Mouse (Mus musculus) lung, embryonic 14.5 days (tissue): ENCODE results near the gene Slc4a2. TPM values are rescaled to one million over a fixed set of nuclear protein-coding genes. Genes with fewer than 3 reads are reported as not detected.

Source experiments
- ATAC-seq: fragments of 200-750 bp; cut with Nextera tagmentation; 2 replicates; pipeline ENCODE4 v1.8.0; 2017; ENCODE audit warnings: mild to moderate bottlenecking, moderate TSS enrichment, moderate library complexity; ENCODE audit not compliant: insufficient read depth
- DNase-seq: peaks from one replicate; pipeline ENCODE4 v3.0.0-alpha.2; 2015
- H3K27ac ChIP-seq: fragments of 300-500 bp; sonication (generic); 2 replicates; pipeline ENCODE4 v1.5.1; 2014; ENCODE audit warnings: low read depth, mild to moderate bottlenecking, moderate library complexity
- H3K27me3 ChIP-seq: fragments of 300-500 bp; sonication (generic); 2 replicates; pipeline ENCODE4 v1.6.1; 2014; ENCODE audit warnings: low read length, control low read depth; ENCODE audit not compliant: insufficient read depth
- H3K36me3 ChIP-seq: fragments of 300-500 bp; sonication (generic); 2 replicates; pipeline ENCODE4 v1.6.1; 2014; ENCODE audit warnings: control low read depth; ENCODE audit not compliant: insufficient read depth
- H3K4me1 ChIP-seq: fragments of 300-500 bp; sonication (generic); 2 replicates; pipeline ENCODE4 v1.6.1; 2014; ENCODE audit warnings: antibody characterized with exemption, control low read depth; ENCODE audit not compliant: insufficient read depth
- H3K4me2 ChIP-seq: fragments of 300-500 bp; sonication (generic); 2 replicates; pipeline ENCODE4 v1.6.1; 2014; ENCODE audit warnings: mild to moderate bottlenecking
- H3K4me3 ChIP-seq: fragments of 300-500 bp; sonication (generic); 2 replicates; pipeline ENCODE4 v1.5.1; 2014; ENCODE audit warnings: low read depth, low read length
- H3K9ac ChIP-seq: fragments of 300-500 bp; sonication (generic); 2 replicates; pipeline ENCODE4 v1.6.1; 2014
- H3K9me3 ChIP-seq: fragments of 300-500 bp; sonication (generic); 2 replicates; pipeline ENCODE4 v1.6.1; 2016; ENCODE audit warnings: low read depth, low read length, control low read depth
- CTCF ChIP-seq: IDR thresholded peaks from 2 replicates; pipeline ENCODE4 v1.5.1; 2016; ENCODE audit warnings: antibody characterized with exemption, low read depth
- WGBS: fragments of 180-500 bp; shearing (Covaris S2); extraction: QIAGEN DNeasy Blood & Tissue Kit; methylation state at CpG from one replicate; pipeline ENCODE4 v1.1.7; 2014; 5-methylcytosine and 5-hydroxymethylcytosine counted together
- polyA plus RNA-seq: library from polyadenylated mRNA; unstranded; fragments of >200 nt; fragmentation: Nextera tagmentation; extraction: Ambion mirVana; gene quantifications from 2 replicates; pipeline ENCODE4 v1.2.1, GENCODE M21; 2014

Gene Slc4a2
- polyA plus RNA-seq, 1 experiment from 2014 or later, result 35.5 TPM

DNA sequence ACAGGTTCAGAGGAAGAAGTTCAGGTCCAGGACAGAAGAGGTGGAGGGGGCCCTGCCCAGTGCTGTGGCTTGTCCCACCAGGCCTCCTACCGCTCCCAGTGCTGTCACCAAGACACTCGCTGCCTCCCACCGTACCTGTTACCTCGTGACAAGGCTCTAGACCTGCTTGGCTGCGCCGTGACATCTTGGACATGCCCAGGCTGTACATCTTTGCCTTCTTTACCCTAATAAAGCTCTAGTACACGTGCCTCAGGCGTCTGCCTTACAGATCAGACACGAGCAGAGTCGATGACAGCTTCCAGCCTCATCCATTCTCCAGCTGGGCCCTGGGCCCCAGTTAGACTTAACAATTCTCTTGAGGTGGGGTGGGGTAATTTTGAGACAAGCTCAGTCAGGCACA is 6.0 kb upstream of the Slc4a2 start:
- Histone ChIP-seq H3K36me3 (peaks cover 17% of the 10 kb centered on the region; the same call in 1 of the 2 replicates), H3K27me3 (0 out of 2 replicates have a peak, but pooled peaks cover 5% of the 10 kb centered on the region), H3K27ac (no peak overlapping the region), H3K4me3 (no peak overlapping the region), H3K9me3 (no peaks in the 10 kb centered on the region), H3K9ac (no peak overlapping the region), H3K4me1 (no peaks in the 10 kb centered on the region), H3K4me2 (no peak overlapping the region)
- 87% methylated on average over 10 of the region's 10 CpGs for WGBS
- DNase-seq (no peak), ATAC-seq (no peak)
- no peak for TF ChIP-seq CTCF

DNA sequence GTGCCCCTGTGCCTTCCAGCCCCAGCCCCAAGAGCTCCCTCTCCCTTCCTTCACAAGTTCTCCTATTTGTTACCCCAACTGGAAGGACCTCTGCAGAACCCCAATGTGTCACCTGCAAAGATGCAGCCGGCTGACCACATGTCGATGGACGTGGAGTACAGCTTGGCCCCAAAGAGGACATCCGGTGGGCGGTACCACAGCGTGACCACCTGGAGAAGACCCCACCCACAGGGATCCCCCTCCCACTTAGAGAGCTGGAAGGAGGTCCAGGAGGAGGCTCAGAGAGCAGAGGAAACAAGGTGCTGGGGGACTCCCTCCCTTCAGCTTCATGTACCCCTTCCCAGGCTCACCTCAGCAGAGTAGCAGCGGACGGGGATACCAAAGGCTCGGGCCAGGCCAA is 3.3 kb upstream of the Slc4a2 start:
- no peak overlapping the region for H3K4me3 ChIP-seq
- no peaks in the 10 kb centered on the region for H3K4me1 ChIP-seq
- ATAC-seq, result no peak
- H3K9me3 ChIP-seq, result no peaks in the 10 kb centered on the region
- peaks cover 17% of the 10 kb centered on the region; the same call in 1 of the 2 replicates for H3K36me3 ChIP-seq
- DNase-seq, result no peak
- TF ChIP-seq CTCF, result no peak
- H3K27me3 ChIP-seq, result no peaks in the 10 kb centered on the region
- H3K9ac ChIP-seq, result no peak overlapping the region
- H3K27ac ChIP-seq, result no peak overlapping the region
- H3K4me2 ChIP-seq, result no peak overlapping the region
- 83% methylated on average over 9 of the region's 9 CpGs for WGBS

DNA sequence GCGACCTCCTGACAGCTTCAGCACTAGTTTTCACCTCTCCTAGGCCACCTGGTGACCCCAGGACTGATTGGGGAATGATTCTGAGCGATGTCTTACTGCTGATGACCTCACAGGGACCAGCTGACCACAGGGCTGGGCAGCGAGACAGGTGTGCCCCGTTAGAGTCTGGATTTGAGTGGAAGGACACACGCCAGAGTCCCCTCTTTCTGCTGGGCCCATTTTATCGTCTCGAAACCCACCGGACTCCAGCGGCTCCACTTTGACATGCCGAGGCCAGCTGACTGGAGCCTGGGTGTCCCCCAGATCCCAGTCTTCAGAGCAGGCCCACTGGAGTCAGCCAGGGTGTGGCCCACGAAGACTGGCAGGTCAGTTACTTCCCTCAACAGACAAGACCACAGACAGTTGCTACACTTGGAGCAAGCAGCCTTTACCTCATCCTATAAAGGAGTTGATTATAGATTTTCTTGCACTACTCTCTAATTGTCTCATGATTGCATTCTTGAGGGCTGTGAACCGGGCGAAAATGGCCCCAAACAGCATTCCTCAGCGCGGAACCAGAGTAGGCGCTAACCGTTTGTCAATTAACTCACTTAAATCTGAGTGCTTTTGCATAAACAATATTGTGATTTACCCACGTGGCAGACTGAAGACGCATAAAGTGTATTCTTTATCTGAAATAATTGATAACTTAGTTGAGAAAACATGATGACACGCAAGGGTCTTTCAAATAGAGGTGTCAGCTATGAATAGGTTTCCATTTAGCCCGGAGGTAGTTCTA is 556 bp downstream of the Slc4a2 start:
- ATAC-seq (peak; percentile 0; the same call in 1 of the 2 replicates), DNase-seq (peak; percentile 41)
- WGBS, result 10% methylated on average over 21 of the region's 21 CpGs

DNA sequence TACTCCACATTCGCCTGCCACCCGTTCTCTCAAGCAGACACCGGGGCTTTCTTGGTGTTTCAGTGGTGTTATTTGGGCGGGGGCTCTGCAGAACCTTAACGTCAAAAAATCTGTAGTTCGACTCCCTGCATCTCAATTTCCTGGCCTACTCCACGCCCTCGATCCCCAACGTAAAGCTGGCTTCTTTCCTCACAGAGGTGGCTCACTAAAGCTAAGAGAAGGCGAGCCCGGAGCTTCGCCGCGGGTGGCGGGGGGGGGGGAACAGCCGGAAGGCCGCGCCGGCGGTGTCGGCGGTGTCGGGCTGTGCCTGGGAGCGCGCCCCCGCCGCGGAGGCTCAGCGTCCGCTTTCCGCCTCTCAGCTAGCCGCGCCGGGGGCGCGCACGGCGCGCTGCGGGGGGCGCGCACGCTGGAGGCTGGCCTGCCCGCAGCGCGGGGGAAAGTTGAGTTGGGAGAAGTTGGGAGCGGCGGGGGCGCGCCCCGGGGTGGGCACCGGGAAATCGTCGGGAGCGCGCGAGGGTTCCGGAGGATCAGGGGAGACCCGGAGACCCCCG is 1.3 kb downstream of the Slc4a2 start:
- Histone ChIP-seq H3K36me3 (peaks cover 19% of the 10 kb centered on the region), H3K4me3 (peak overlapping the region; percentile 67), H3K4me1 (peaks cover 22% of the 10 kb centered on the region), H3K27ac (peak overlapping the region; percentile 93), H3K9ac (peak overlapping the region; percentile 66), H3K27me3 (no peaks in the 10 kb centered on the region), H3K4me2 (peak overlapping the region; percentile 84), H3K9me3 (no peaks in the 10 kb centered on the region)
- ATAC-seq (peak; percentile 24), DNase-seq (peak; percentile 97)
- 1% methylated on average over 59 of the region's 60 CpGs for WGBS
- TF ChIP-seq CTCF, result no peak

More for the DNA sequence above, 556 bp downstream of the Slc4a2 start:
- Histone ChIP-seq H3K9me3 (no peaks in the 10 kb centered on the region), H3K4me2 (peak overlapping the region; percentile 84), H3K27ac (peak overlapping the region; percentile 93), H3K4me3 (peak overlapping the region; percentile 67), H3K36me3 (peaks cover 17% of the 10 kb centered on the region; the same call in 1 of the 2 replicates), H3K4me1 (peaks cover 22% of the 10 kb centered on the region), H3K27me3 (no peaks in the 10 kb centered on the region), H3K9ac (peak overlapping the region; percentile 66)
- TF ChIP-seq CTCF, result no peak

DNA sequence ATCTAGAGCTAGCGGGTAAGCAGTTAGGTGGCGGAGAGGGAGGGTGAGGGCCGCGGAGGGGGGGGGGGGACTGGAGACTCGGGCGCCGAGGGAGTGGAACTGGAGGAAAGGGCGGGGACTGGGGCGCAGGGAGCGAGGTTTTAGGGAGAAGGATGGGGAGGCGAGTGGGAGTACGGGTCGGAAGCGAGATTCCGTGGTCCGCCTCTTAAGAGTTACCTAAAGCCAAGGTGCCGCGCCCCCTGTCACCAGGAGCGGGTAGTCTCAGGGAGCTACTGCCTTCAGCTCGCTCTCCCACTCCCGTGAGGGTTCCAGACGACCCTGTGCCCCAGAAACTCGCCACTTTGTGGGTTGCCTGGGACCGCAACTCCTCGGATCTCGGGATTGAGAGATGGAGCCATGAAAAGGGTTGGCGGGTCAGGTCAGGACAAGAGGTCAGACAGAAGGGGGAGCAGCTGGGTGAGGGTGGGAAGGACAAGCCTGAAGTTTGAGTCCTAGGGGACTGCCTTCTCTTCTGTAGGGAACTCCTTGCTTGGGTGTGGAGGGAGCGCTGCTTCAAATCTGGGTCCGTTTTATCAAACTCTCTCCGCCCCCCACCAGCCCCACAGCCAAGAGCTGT is 1.9 kb downstream of the Slc4a2 start:
- peaks cover 22% of the 10 kb centered on the region for H3K4me1 ChIP-seq
- no peaks in the 10 kb centered on the region for H3K9me3 ChIP-seq
- no peaks in the 10 kb centered on the region for H3K27me3 ChIP-seq
- peak overlapping the region; percentile 67 for H3K4me3 ChIP-seq
- H3K4me2 ChIP-seq, result peak overlapping the region; percentile 84
- peak; percentile 28; the same call in 1 of the 2 replicates for TF ChIP-seq CTCF
- peak overlapping the region; percentile 93 for H3K27ac ChIP-seq
- ATAC-seq (peak; percentile 7; the same call in 1 of the 2 replicates), DNase-seq (peak; percentile 66)
- H3K36me3 ChIP-seq, result peaks cover 22% of the 10 kb centered on the region
- 0% methylated on average over 27 of the region's 30 CpGs for WGBS
- peak overlapping the region; percentile 66 for H3K9ac ChIP-seq

DNA sequence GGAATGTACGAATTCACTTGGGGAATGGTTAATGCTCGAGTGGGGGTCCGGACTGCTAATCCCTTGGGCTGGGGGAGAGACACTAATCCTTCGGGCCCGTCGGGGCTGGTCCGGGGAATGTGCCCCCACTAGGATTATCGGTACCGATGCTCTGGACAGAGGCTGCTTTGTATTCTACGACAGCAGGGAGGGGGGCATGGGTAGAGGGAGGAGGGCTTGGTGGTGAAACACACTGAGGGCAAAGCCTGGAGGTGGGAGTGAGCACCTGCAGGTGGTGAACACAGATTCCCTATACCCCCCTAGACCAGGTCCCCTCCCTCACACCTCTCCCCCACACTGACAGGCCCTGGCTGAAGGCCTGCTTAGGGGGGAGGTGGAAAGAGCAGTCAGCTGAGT is 2.4 kb downstream of the Slc4a2 start:
- Histone ChIP-seq H3K4me2 (peak overlapping the region; percentile 84), H3K27ac (peak overlapping the region; percentile 93; the same call in 1 of the 2 replicates), H3K27me3 (no peaks in the 10 kb centered on the region), H3K9ac (peak overlapping the region; percentile 66), H3K4me1 (peaks cover 22% of the 10 kb centered on the region), H3K36me3 (peaks cover 25% of the 10 kb centered on the region), H3K4me3 (peak overlapping the region; percentile 67), H3K9me3 (no peaks in the 10 kb centered on the region)
- DNase-seq, result peak; percentile 42
- no peak; the same call in 1 of the 2 replicates for TF ChIP-seq CTCF
- ATAC-seq, result no peak
- WGBS, result 1% methylated on average over 10 of the region's 10 CpGs
